Mouse (Mus musculus) limb, embryonic 12.5 days (tissue): ENCODE results near the gene Tspan14. TPM values are rescaled to one million over a fixed set of nuclear protein-coding genes. Genes with fewer than 3 reads are reported as not detected.

Experiments used
- ATAC-seq: fragments of 200-750 bp; cut with Nextera tagmentation; 2 replicates; pipeline ENCODE4 v1.8.0; 2017; ENCODE audit warnings: low read depth, moderate TSS enrichment; ENCODE audit not compliant: insufficient number of reproducible peaks, insufficient read depth, low FRiP score, low TSS enrichment
- H3K27ac ChIP-seq: fragments of 300-500 bp; sonication (generic); 2 replicates; pipeline ENCODE4 v1.5.1; 2016; ENCODE audit warnings: mild to moderate bottlenecking, moderate library complexity
- H3K27me3 ChIP-seq: fragments of 300-500 bp; sonication (generic); 2 replicates; pipeline ENCODE4 v1.6.1; 2016; ENCODE audit warnings: mild to moderate bottlenecking, moderate library complexity
- H3K36me3 ChIP-seq: fragments of 300-500 bp; sonication (generic); 2 replicates; pipeline ENCODE4 v1.6.1; 2016; ENCODE audit warnings: mild to moderate bottlenecking, moderate library complexity
- H3K4me1 ChIP-seq: fragments of 300-500 bp; sonication (generic); replicated peaks from 2 replicates; pipeline ENCODE4 v1.6.1; 2016
- H3K4me2 ChIP-seq: fragments of 300-500 bp; sonication (generic); 2 replicates; pipeline ENCODE4 v1.6.1; 2016; ENCODE audit warnings: mild to moderate bottlenecking, moderate library complexity
- H3K4me3 ChIP-seq: fragments of 300-500 bp; sonication (generic); replicated peaks from 2 replicates; pipeline ENCODE4 v1.5.1; 2016; ENCODE audit warnings: mild to moderate bottlenecking
- H3K9ac ChIP-seq: fragments of 300-500 bp; sonication (generic); replicated peaks from 2 replicates; pipeline ENCODE4 v1.6.1; 2016; ENCODE audit warnings: mild to moderate bottlenecking, moderate library complexity
- H3K9me3 ChIP-seq: fragments of 300-500 bp; sonication (generic); 2 replicates; pipeline ENCODE4 v1.6.1; 2016; ENCODE audit warnings: mild to moderate bottlenecking, moderate library complexity
- WGBS: fragments of 180-500 bp; shearing (Covaris S2); methylation state at CpG from one replicate; pipeline ENCODE4 v1.1.7; 2016; 5-methylcytosine and 5-hydroxymethylcytosine counted together
- polyA plus RNA-seq: library from polyadenylated mRNA; unstranded; fragments of >200 nt; fragmentation: Nextera tagmentation; extraction: Ambion mirVana; gene quantifications from 2 replicates; pipeline ENCODE4 v1.2.1, GENCODE M21; 2016

Gene Tspan14
- polyA plus RNA-seq, 1 experiment from 2014 or later: 68.4 TPM

DNA sequence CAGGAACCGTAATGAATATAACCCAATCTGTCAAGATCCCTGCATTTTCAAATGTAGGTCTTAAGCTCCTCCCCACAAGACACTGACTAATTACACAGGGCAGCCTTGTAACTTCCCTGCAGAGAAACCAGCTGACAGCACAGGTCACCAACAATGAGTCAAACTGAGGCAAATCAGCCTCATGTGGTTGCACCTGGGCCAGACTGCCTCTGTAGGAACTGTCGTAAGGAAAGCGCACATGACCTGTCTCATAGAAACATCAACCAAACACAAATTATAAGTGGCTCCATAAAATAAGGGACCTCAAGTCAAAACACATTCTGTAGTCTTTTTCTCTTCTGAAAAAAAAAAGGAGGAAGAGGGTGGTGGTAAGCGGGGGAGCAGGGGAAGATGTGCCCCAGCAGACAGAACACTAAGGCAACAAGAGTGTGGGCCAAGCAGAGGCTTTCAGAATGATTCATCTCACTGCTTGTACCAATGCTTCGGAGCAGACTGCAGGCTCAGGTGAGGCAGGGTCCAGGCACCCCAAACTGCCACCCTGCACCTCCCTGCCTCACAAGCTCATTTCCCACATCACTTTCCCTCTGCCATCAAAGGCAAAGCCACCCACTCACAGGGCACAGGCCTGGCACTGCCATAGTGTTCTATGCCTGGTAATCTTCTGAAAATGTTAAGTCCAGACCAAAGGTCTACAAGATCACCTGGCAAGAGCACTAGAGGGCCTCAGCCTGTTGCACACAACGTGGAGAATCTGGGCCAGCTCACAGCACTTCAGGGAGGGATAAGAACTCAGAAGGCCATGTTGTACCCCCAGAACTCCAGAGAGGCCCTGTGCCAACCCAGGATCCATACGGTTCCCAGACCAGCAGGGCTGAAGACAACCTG is 16.6 kb downstream of the Tspan14 start:
- peaks cover 20% of the 10 kb centered on the region for H3K36me3 ChIP-seq
- H3K4me2 ChIP-seq: no peak overlapping the region
- no peak for ATAC-seq
- no peak overlapping the region for H3K9ac ChIP-seq
- no peak overlapping the region for H3K27ac ChIP-seq
- H3K4me3 ChIP-seq: no peak overlapping the region
- H3K4me1 ChIP-seq: peaks cover 53% of the 10 kb centered on the region
- 72% methylated on average over 7 of the region's 7 CpGs for WGBS
- H3K9me3 ChIP-seq: no peaks in the 10 kb centered on the region
- no peaks in the 10 kb centered on the region for H3K27me3 ChIP-seq

DNA sequence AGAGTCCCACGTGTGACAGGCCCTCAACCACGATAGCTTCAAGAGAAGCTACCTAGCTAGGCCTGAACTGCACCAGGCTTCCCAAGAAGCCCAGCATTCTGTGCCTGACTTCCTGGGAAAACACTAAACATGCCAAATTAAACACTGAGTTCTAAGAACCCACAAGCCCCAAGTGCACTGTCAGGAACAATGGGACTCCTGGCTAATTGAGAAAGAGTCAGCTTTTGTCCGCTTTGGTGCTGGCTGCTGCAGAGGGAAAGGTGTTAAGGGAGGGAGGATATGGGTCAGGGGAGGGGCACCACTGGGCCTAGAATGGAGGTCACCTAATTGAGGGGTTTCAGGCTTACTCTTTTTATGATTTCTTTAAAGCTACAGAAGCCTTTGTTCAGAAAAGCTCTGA is 17.6 kb downstream of the Tspan14 start:
- no peak overlapping the region for H3K9ac ChIP-seq
- no peaks in the 10 kb centered on the region for H3K27me3 ChIP-seq
- H3K4me3 ChIP-seq: no peak overlapping the region
- peaks cover 23% of the 10 kb centered on the region for H3K36me3 ChIP-seq
- no peak overlapping the region for H3K4me2 ChIP-seq
- peak overlapping the region; percentile 62; the same call in 1 of the 2 replicates for H3K27ac ChIP-seq
- WGBS: 46% methylated on average over 3 of the region's 3 CpGs
- no peaks in the 10 kb centered on the region for H3K9me3 ChIP-seq
- peaks cover 45% of the 10 kb centered on the region for H3K4me1 ChIP-seq
- ATAC-seq: no peak

DNA sequence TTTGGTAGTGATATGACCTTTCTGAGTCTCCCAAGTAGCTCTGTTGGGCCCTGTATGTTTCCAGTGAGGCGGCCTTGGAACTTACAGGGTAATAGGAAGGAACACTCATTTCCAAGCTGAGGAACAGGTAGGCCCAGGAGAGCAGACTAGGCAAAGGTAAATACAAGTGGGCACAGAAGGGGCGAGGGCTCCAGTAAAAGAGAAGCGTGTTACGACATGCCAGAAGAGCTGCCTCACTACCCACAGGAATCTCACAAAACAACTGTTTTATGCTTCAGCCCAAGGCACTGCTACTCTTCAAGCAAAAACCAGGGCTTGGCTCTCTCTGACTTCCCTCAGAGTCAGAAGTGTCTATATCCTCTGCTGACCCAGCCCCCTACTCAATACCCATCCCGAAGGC is 18.1 kb downstream of the Tspan14 start:
- ATAC-seq: no peak
- Histone ChIP-seq H3K27me3 (no peaks in the 10 kb centered on the region), H3K9me3 (no peaks in the 10 kb centered on the region), H3K4me2 (no peak overlapping the region), H3K4me3 (no peak overlapping the region), H3K4me1 (peaks cover 39% of the 10 kb centered on the region), H3K36me3 (peaks cover 23% of the 10 kb centered on the region), H3K9ac (no peak overlapping the region), H3K27ac (peak overlapping the region; percentile 62; the same call in 1 of the 2 replicates)
- WGBS: 90% methylated on average over 5 of the region's 5 CpGs

DNA sequence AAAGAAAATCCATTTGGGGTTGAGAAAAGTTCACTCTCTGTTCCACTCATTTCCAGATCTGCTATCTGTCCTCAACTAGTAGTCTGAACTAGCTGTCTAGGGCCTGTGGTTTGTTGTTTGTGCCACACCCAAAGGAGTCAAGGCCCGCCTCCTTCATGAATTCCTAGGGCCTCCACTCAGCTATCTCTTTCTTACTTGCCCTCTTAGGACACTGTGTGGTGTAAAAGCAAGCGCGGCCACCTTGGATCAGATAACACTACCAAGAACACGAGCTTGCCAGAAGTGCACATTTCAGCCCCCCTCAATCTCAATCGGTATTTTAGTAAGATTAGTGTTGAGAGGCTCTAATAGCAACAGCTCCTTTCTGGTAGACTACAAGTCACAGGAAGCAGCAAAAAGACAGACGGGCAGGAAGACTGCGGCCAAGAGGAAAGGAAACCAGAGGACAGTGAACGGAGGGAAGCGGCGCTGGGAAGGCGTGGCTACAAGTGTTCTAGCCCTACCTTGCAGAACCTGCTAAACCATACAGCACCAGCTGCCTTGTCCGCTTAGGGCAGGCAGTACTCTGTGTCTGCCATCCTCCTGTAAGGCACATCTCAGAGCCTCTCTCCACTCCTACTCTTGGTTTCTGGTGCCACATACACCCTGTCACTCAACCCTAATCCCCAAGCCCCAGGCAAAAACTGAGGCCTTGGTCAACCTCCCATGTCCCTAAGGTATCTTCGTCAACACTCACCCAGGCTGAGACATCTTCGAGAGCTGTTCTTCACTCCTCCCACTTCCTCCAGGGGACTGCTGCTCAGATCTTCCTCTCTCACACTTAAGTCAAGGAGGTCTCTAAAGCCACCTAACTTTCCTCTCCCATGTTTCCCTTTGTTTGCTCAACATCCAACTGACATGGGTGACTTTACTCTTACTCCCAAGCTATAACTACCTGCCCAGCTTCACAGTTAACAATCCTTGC is 18.9 kb downstream of the Tspan14 start:
- Histone ChIP-seq H3K4me2 (no peak overlapping the region), H3K27ac (peak overlapping the region; percentile 62; the same call in 1 of the 2 replicates), H3K4me1 (peaks cover 31% of the 10 kb centered on the region), H3K27me3 (no peaks in the 10 kb centered on the region), H3K9ac (no peak overlapping the region), H3K36me3 (peaks cover 23% of the 10 kb centered on the region), H3K9me3 (no peaks in the 10 kb centered on the region), H3K4me3 (no peak overlapping the region)
- 0 out of 2 replicates have a peak, but pooled peaks have one; percentile 11 for ATAC-seq
- 74% methylated on average over 14 of the region's 14 CpGs for WGBS

DNA sequence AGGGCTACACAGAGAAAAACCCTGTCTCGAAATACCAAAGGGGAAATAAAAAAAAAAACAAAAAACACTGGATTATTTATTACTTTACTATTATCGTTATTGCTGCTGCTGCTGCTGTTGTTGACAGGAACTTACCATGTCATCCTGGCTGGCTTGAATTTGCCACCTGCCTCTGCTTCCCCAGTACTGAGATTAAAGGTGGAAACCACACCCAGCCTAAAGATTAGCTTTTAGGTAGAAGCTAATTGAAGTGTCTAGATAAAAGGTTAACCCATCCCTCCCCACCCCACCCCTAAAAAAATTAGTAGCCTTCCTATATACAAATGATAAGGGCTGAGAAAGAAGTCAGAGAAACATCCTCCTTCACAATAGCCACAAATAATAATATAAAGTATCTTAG is 22.8 kb downstream of the Tspan14 start:
- Histone ChIP-seq H3K9me3 (no peaks in the 10 kb centered on the region), H3K27ac (no peak overlapping the region), H3K36me3 (peaks cover 23% of the 10 kb centered on the region), H3K9ac (no peak overlapping the region), H3K4me2 (no peak overlapping the region), H3K4me3 (no peak overlapping the region), H3K4me1 (peaks cover 7% of the 10 kb centered on the region; the same call in 1 of the 2 replicates), H3K27me3 (no peaks in the 10 kb centered on the region)
- 91% methylated on average over 2 of the region's 2 CpGs for WGBS
- no peak for ATAC-seq

DNA sequence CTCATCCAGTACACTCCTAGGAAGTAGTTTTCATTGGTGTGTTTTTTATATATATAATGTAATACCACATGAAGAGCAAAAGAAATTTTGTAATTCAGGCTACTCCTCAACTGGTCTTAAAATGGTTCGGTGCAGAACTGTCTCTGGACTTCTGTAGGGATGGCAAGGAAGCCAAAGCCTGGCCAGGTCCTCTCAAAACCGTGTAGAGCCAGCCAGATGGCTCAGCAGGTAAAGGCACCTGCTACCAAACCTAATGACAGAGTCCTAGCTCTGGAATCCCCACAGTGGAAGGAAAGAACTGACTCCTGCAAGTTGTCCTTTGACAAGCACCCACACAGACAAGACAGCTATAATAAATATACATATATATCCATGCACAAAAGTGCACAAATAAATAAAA is 24.2 kb downstream of the Tspan14 start:
- ATAC-seq: no peak
- 76% methylated on average over 2 of the region's 2 CpGs for WGBS
- no peak overlapping the region for H3K9ac ChIP-seq
- no peaks in the 10 kb centered on the region for H3K9me3 ChIP-seq
- no peak overlapping the region for H3K27ac ChIP-seq
- H3K36me3 ChIP-seq: peaks cover 15% of the 10 kb centered on the region; the same call in 1 of the 2 replicates
- H3K4me2 ChIP-seq: no peak overlapping the region
- H3K4me3 ChIP-seq: no peak overlapping the region
- H3K4me1 ChIP-seq: no peaks in the 10 kb centered on the region; the same call in 1 of the 2 replicates
- no peaks in the 10 kb centered on the region for H3K27me3 ChIP-seq

DNA sequence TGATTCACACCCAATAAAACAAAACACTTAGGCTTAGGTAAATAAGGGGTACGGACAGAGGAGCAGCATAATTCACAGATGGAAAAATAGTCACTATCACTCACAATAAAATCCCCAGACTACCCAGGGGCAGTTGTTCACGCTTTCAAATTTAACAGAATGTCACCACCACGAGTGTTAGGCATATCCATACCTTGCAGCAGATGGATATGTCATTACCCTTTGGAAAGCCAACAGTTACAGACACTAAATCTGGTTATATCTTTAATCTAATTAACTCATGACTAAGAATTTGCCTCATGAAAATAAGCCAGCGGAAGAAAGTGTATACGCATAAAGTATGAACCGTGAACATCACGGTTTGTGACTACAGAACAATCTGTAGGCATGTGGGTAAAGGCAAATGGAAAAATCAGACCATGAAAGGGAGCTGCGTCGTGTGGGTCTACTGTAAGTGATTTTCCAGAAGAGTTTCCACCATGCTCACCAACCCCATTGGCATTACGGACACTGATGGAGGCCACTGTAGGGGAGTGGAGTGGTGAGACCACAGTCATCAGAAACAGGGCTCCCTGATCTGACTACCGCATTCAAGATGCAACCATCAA is 28.1 kb downstream of the Tspan14 start:
- Histone ChIP-seq H3K9ac (no peak overlapping the region), H3K27me3 (no peaks in the 10 kb centered on the region), H3K36me3 (no peaks in the 10 kb centered on the region), H3K27ac (no peak overlapping the region), H3K4me3 (no peak overlapping the region), H3K4me2 (no peak overlapping the region), H3K9me3 (no peaks in the 10 kb centered on the region), H3K4me1 (peaks cover 5% of the 10 kb centered on the region; the same call in 1 of the 2 replicates)
- no peak for ATAC-seq
- WGBS: 74% methylated on average over 11 of the region's 11 CpGs

DNA sequence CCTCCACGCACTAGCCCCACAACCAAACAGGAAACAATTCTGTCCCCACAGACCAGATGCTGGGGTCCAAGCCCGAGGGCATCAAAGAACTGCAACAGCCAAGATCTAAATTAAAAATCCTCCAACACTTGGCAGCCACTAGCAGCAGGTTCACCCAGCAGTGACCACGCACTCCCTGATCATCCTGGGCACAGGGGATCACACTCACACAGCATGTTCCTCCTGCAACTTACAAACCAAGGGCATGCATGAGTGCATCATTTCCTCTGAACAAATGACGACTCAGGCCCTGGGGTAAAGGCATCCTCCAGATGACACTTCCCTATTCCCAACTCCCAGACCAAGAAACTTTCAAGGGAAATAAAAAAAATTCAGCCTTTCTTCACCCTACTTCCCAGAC is 29.6 kb downstream of the Tspan14 start:
- no peaks in the 10 kb centered on the region for H3K27me3 ChIP-seq
- no peak overlapping the region for H3K4me3 ChIP-seq
- peaks cover 5% of the 10 kb centered on the region; the same call in 1 of the 2 replicates for H3K4me1 ChIP-seq
- no peak for ATAC-seq
- H3K27ac ChIP-seq: no peak overlapping the region
- no peaks in the 10 kb centered on the region for H3K9me3 ChIP-seq
- H3K4me2 ChIP-seq: no peak overlapping the region
- 0 out of 2 replicates have a peak, but pooled peaks cover 4% of the 10 kb centered on the region for H3K36me3 ChIP-seq
- H3K9ac ChIP-seq: no peak overlapping the region
- WGBS: 75% methylated on average over 4 of the region's 4 CpGs

DNA sequence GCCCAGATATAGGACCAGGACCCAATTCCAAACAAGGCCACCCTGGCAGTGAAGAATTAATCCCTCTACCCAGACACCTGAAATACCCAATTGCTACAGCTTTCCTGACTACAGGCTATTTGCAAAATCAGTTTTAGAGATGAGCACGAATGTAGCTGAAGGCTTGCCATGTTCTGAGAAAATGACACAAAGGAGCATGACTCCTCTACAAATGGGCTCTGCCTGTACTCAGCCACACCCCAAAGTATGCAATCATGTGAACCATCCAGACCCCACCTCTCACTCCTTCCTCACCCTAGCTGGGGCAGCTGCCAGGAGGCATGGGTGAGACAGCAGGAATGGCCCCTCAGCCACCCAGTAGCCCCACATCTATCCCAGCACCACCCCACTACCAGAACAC is 31.1 kb downstream of the Tspan14 start:
- Histone ChIP-seq H3K4me3 (no peak overlapping the region), H3K4me1 (peaks cover 15% of the 10 kb centered on the region), H3K9me3 (no peaks in the 10 kb centered on the region), H3K4me2 (no peak overlapping the region), H3K9ac (no peak overlapping the region), H3K27me3 (no peaks in the 10 kb centered on the region), H3K36me3 (0 out of 2 replicates have a peak, but pooled peaks cover 4% of the 10 kb centered on the region), H3K27ac (no peak overlapping the region)
- no peak for ATAC-seq
- 95% methylated on average over 1 of the region's 1 CpGs for WGBS

DNA sequence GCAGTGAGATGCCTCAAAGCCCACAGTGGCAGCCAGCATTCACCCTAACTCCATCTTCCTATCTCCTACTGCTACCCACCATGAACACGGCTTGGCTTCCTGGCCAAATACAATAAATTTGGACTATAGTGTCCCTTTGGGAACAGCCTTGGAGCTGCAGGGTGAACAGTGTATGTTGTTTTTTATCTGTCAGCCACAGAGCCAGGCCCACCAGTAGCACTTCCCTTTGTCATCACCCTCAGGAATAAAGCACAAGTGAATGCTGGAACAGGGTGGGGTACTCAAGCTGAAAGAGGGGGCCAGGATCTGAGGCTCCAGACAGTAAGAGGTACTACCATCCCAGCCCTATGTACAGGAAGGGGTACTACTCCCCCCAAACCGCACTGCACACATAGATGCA is 31.6 kb downstream of the Tspan14 start:
- H3K36me3 ChIP-seq: 0 out of 2 replicates have a peak, but pooled peaks cover 4% of the 10 kb centered on the region
- H3K4me3 ChIP-seq: no peak overlapping the region
- no peak overlapping the region for H3K9ac ChIP-seq
- no peak overlapping the region for H3K27ac ChIP-seq
- no peak overlapping the region for H3K4me2 ChIP-seq
- no peaks in the 10 kb centered on the region for H3K9me3 ChIP-seq
- 86% methylated on average over 2 of the region's 2 CpGs for WGBS
- ATAC-seq: no peak
- peaks cover 15% of the 10 kb centered on the region for H3K4me1 ChIP-seq
- no peaks in the 10 kb centered on the region for H3K27me3 ChIP-seq
